Mouse (Mus musculus) lung, embryonic 14.5 days (tissue): Measurements from ENCODE around the gene Kcnk7. TPM values are rescaled to one million over a fixed set of nuclear protein-coding genes. Genes with fewer than 3 reads are reported as not detected.
A peak's percentile ranks its signal among the peaks of the same experiment; 100 is the strongest.

Experiments used
- ATAC-seq: fragments of 200-750 bp; cut with Nextera tagmentation; 2 replicates; pipeline ENCODE4 v1.8.0; 2017; ENCODE audit warnings: mild to moderate bottlenecking, moderate TSS enrichment, moderate library complexity; ENCODE audit not compliant: insufficient read depth
- DNase-seq: peaks from one replicate; pipeline ENCODE4 v3.0.0-alpha.2; 2015
- H3K27ac ChIP-seq: fragments of 300-500 bp; sonication (generic); 2 replicates; pipeline ENCODE4 v1.5.1; 2014; ENCODE audit warnings: low read depth, mild to moderate bottlenecking, moderate library complexity
- H3K27me3 ChIP-seq: fragments of 300-500 bp; sonication (generic); 2 replicates; pipeline ENCODE4 v1.6.1; 2014; ENCODE audit warnings: low read length, control low read depth; ENCODE audit not compliant: insufficient read depth
- H3K36me3 ChIP-seq: fragments of 300-500 bp; sonication (generic); 2 replicates; pipeline ENCODE4 v1.6.1; 2014; ENCODE audit warnings: control low read depth; ENCODE audit not compliant: insufficient read depth
- H3K4me1 ChIP-seq: fragments of 300-500 bp; sonication (generic); 2 replicates; pipeline ENCODE4 v1.6.1; 2014; ENCODE audit warnings: antibody characterized with exemption, control low read depth; ENCODE audit not compliant: insufficient read depth
- H3K4me2 ChIP-seq: fragments of 300-500 bp; sonication (generic); 2 replicates; pipeline ENCODE4 v1.6.1; 2014; ENCODE audit warnings: mild to moderate bottlenecking
- H3K4me3 ChIP-seq: fragments of 300-500 bp; sonication (generic); 2 replicates; pipeline ENCODE4 v1.5.1; 2014; ENCODE audit warnings: low read depth, low read length
- H3K9ac ChIP-seq: fragments of 300-500 bp; sonication (generic); 2 replicates; pipeline ENCODE4 v1.6.1; 2014
- H3K9me3 ChIP-seq: fragments of 300-500 bp; sonication (generic); 2 replicates; pipeline ENCODE4 v1.6.1; 2016; ENCODE audit warnings: low read depth, low read length, control low read depth
- CTCF ChIP-seq: IDR thresholded peaks from 2 replicates; pipeline ENCODE4 v1.5.1; 2016; ENCODE audit warnings: antibody characterized with exemption, low read depth
- WGBS: fragments of 180-500 bp; shearing (Covaris S2); extraction: QIAGEN DNeasy Blood & Tissue Kit; methylation state at CpG from one replicate; pipeline ENCODE4 v1.1.7; 2014; 5-methylcytosine and 5-hydroxymethylcytosine counted together
- microRNA-seq: library from miRNA; unstranded; fragments of <30 nt; microRNA quantifications from one replicate; pipeline ENCODE4, GENCODE M21; 2016; ENCODE audit warnings: borderline number of aligned reads
- polyA plus RNA-seq: library from polyadenylated mRNA; unstranded; fragments of >200 nt; fragmentation: Nextera tagmentation; extraction: Ambion mirVana; gene quantifications from 2 replicates; pipeline ENCODE4 v1.2.1, GENCODE M21; 2014

Kcnk7 gene
- polyA plus RNA-seq, 1 experiment from 2014 or later = 0.47 TPM

- WGBS = 14% methylated on average over 28 of the region's 29 CpGs
Measured at GRCm38 (mm10) chr19:5756321-5756985, 52.3 kb downstream of the Kcnk7 start.

More at GRCm38 (mm10) chr19:5756321-5756985, 52.3 kb downstream of the Kcnk7 start:
- H3K27me3 ChIP-seq = peaks cover 9% of the 10 kb centered on the region; the same call in 1 of the 2 replicates
- H3K9me3 ChIP-seq = no peaks in the 10 kb centered on the region
- H3K4me3 ChIP-seq = peak overlapping the region; percentile 9; the same call in 1 of the 2 replicates
- no peak for TF ChIP-seq CTCF
- peaks cover 9% of the 10 kb centered on the region; the same call in 1 of the 2 replicates for H3K4me1 ChIP-seq
- H3K4me2 ChIP-seq = peak overlapping the region; percentile 50
- peak; percentile 37 for DNase-seq
- no peak overlapping the region for H3K27ac ChIP-seq
- ATAC-seq = peak; percentile 42; the same call in 1 of the 2 replicates
- peaks cover 69% of the 10 kb centered on the region for H3K36me3 ChIP-seq
- H3K9ac ChIP-seq = peak overlapping the region; percentile 37

Small RNA genes lying within 50 kb of the gene (microRNA-seq; reads per million reads assigned to microRNA genes)
- gene Mir6987 = not detected

Other genes with a start within 250 kb of the Kcnk7 start
- gene Ccdc85b, start 246.5 kb upstream of the Kcnk7 start, polyA plus RNA-seq = 9.0 and 10.0 TPM in 2 replicates
- 101 and 104 TPM in 2 replicates for gene Fibp, start 243.8 kb upstream of the Kcnk7 start, polyA plus RNA-seq
- gene Ctsw, start 235.9 kb upstream of the Kcnk7 start, polyA plus RNA-seq = 1.0 and 1.8 TPM in 2 replicates
- gene Efemp2, start 230.4 kb upstream of the Kcnk7 start, polyA plus RNA-seq = 178 and 192 TPM in 2 replicates
- gene Mus81, start 216.0 kb upstream of the Kcnk7 start, polyA plus RNA-seq = 39.8 and 42.6 TPM in 2 replicates
- gene Cfl1, start 213.9 kb upstream of the Kcnk7 start, polyA plus RNA-seq = 3,236 and 3,318 TPM in 2 replicates
- gene 1700020D05Rik, start 200.6 kb upstream of the Kcnk7 start, polyA plus RNA-seq = 0.18 TPM in 1 of 2 replicates, not detected in the other
- gene Snx32, start 193.8 kb upstream of the Kcnk7 start, polyA plus RNA-seq = 6.0 and 6.7 TPM in 2 replicates
- 0.89 and 1.0 TPM in 2 replicates for gene Ovol1, start 143.7 kb upstream of the Kcnk7 start, polyA plus RNA-seq
- gene Ap5b1, start 136.3 kb upstream of the Kcnk7 start, polyA plus RNA-seq = 3.7 and 4.2 TPM in 2 replicates
- gene Rnaseh2c, start 102.5 kb upstream of the Kcnk7 start, polyA plus RNA-seq = 138 and 145 TPM in 2 replicates
- gene Kat5, start 94.1 kb upstream of the Kcnk7 start, polyA plus RNA-seq = 25.5 and 33.4 TPM in 2 replicates
- 52.3 and 54.2 TPM in 2 replicates for gene Rela, start 66.9 kb upstream of the Kcnk7 start, polyA plus RNA-seq
- 40.4 and 49.3 TPM in 2 replicates for gene Sipa1, start 40.7 kb upstream of the Kcnk7 start, polyA plus RNA-seq
- gene Map3k11, start 15.6 kb upstream of the Kcnk7 start, polyA plus RNA-seq = 36.6 TPM in 2 replicates
- 28.4 and 35.2 TPM in 2 replicates for gene Pcnx3, start 15.5 kb upstream of the Kcnk7 start, polyA plus RNA-seq
- 15.5 and 17.4 TPM in 2 replicates for gene Ehbp1l1, start 21.9 kb downstream of the Kcnk7 start, polyA plus RNA-seq
- gene Fam89b, start 25.3 kb downstream of the Kcnk7 start, polyA plus RNA-seq = 108 and 116 TPM in 2 replicates
- 51.8 and 55.9 TPM in 2 replicates for gene Ltbp3, start 36.5 kb downstream of the Kcnk7 start, polyA plus RNA-seq
- 74.8 and 84.5 TPM in 2 replicates for gene Scyl1, start 67.1 kb downstream of the Kcnk7 start, polyA plus RNA-seq
- 37.9 and 42.2 TPM in 2 replicates for gene Frmd8, start 170.9 kb downstream of the Kcnk7 start, polyA plus RNA-seq
- 2.4 TPM in 2 replicates for gene Slc25a45, start 173.4 kb downstream of the Kcnk7 start, polyA plus RNA-seq
- gene Tigd3, start 189.8 kb downstream of the Kcnk7 start, polyA plus RNA-seq = 2.7 and 3.8 TPM in 2 replicates
- gene Dpf2, start 208.6 kb downstream of the Kcnk7 start, polyA plus RNA-seq = 147 and 162 TPM in 2 replicates
- 9.8 and 9.9 TPM in 2 replicates for gene Cdc42ep2, start 220.4 kb downstream of the Kcnk7 start, polyA plus RNA-seq